8 mouse cellular contexts compared by ENCODE assay signal in the genomic region with DNA sequence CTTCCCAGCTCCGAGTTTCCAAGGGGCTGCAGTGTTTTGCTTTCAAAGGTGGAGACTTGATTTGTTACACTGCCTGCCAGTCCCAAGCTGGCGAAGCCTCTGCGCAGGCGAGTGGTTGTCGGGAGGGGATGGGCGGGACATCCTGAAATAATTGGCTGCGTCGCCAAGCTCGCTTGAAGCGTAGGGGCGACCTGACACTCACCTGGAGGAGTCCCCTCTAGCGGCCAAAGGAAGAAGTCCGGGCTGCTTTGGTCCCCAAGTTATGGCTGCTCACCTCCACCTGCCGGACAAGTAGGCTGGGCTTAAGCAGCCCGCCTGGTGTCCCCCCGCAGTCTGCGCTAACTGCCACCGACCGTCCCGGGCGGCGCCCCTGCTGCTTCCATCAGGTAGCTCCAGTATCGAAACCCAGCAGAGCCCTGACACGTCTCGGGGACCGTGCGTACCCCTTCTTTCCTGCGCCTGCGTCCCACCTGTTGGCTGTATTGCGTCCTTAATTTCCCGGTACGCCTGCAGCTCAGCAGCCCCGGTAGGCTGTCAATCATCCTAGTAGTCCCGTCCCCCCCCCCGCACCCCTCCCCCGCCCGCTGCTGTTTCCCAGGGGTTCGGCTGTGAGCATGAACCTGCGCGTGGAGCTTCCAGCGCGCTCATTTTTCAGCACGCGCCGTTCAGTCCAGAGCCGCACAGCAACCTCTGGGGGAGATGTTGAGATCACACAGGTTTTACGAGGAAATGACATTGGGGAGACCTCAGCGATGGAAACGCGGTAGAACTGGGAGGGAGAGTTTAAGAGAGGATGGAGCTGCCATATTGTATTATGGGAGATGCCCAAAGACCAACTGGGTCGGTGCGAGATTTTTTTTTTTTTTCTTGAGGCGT. TPM values are rescaled to one million over a fixed set of nuclear protein-coding genes. Genes with fewer than 3 reads are reported as not detected.
DNase-seq lines count a peak whose midpoint lies in the region; ATAC-seq lines count a peak whose summit lies in the region.

A gene (plus strand): TSS at position 270 of the 876 bp plus-strand sequence.
A gene (minus strand): TSS at position 518 of the 876 bp plus-strand sequence.

- peak; percentile 92 to 96 for DNase-seq in adrenal gland, adult (ENCODE audit: inconsistent age in 2 of 2, low spot score in 1 of 2)
- peak; percentile 95 for DNase-seq in embryo, embryonic 10.5 days (ENCODE audit: low spot score)
- peak; percentile 84 for DNase-seq in gastrocnemius, postnatal 14 days
- peak; percentile 90 to 91 for DNase-seq in left cerebral cortex, postnatal 10 days (ENCODE audit: extremely low spot score in 1 of 2, low spot score in 2 of 2)
- DNase-seq in right cerebral cortex, postnatal 36 days (ENCODE audit: low spot score in 2 of 2) = peak; percentile 83 to 90
- peak; percentile 95 for DNase-seq in yolk sac, embryonic 10.5 days (ENCODE audit: low spot score)

- intact Hi-C loops in gastrocnemius, postnatal 14 days (cut with DNase I; ENCODE audit: low total_unique reads) = no loop called here
- intact Hi-C loops in left cerebral cortex, postnatal 10 days (cut with DNase I) = no loop called here

- peak; percentile 97 for ATAC-seq in inflammation-experienced regulatory T-cells, adult 6 months
- ATAC-seq in megakaryocyte-erythroid progenitor cell, adult 5-6 weeks (replicated peaks; ENCODE audit: low FRiP score, low TSS enrichment, poor library complexity, severe bottlenecking) = peak; percentile 86

RNA-seq across cellular contexts. Expression of the first gene that starts in this region (rescaled TPM):
- total RNA-seq in gastrocnemius, postnatal 14 days (2021) = under 1 TPM in 1 of 2 experiments, not detected in 1; 0.22 TPM
- polyA plus RNA-seq in inflammation-experienced regulatory T-cells, adult 6 months (2017; shearing (Covaris generic)) = under 1 TPM in 1 of 3 experiments, not detected in 2; 0.19 TPM
- 1 to 10 TPM in 1 of 2 experiments, under 1 TPM in 1; 0.81 to 1.3 TPM for total RNA-seq in left cerebral cortex, postnatal 10 days (2021)
- total RNA-seq in megakaryocyte-erythroid progenitor cell, adult 5-6 weeks (2014; fragmentation: Nextera tagmentation) = not detected in 2 replicates
- total RNA-seq in megakaryocyte-erythroid progenitor cell, adult 5-6 weeks (2017) = not detected in 2 replicates

RNA-seq across cellular contexts. Expression of the second gene that starts in this region (rescaled TPM):
- total RNA-seq in gastrocnemius, postnatal 14 days (2021) = 10 to 100 TPM in 1 of 2 experiments, 1 to 10 TPM in 1; 7.4 to 11.0 TPM
- polyA plus RNA-seq in inflammation-experienced regulatory T-cells, adult 6 months (2017; shearing (Covaris generic)) = 10 to 100 TPM in 2 of 3 experiments, 1 to 10 TPM in 1; 10.0 to 18.2 (median 13.6) TPM
- total RNA-seq in left cerebral cortex, postnatal 10 days (2021) = 10 to 100 TPM; 90.9 to 96.8 TPM
- total RNA-seq in megakaryocyte-erythroid progenitor cell, adult 5-6 weeks (2014; fragmentation: Nextera tagmentation) = 14.5 and 19.2 TPM in 2 replicates
- 17.0 and 32.2 TPM in 2 replicates for total RNA-seq in megakaryocyte-erythroid progenitor cell, adult 5-6 weeks (2017)

Comparison
In these comparisons a context has a peak if more than half of its experiments do, and no peak if none do; other contexts are left out.
1. Peak in every context shown above with its lines: DNase-seq and ATAC-seq.